Comparison of ENCODE assay signal across 22 mouse cellular contexts in the genomic region with DNA sequence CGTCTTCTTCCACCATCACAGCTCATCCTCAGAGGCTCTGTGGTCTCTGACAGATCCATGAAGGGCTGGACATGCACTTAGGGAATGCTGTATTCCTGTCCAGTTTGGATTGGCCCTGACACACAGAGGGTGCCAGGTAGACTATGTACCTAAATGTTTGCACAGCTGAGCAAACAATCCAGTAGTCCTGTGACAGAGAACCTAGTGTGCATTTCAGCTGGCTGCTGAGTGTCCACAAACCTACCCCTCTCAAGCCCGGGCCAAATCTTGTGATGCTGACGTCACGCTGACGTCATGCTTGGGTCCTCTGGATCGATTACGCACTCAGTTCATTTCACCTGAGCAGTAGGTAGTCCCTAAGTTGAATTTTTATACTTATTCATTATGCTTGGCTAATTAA. TPM values are rescaled to one million over a fixed set of nuclear protein-coding genes. Genes with fewer than 3 reads are reported as not detected.
A peak's percentile ranks its signal among the peaks of the same experiment; 100 is the strongest.
DNase-seq lines count a peak whose midpoint lies in the region; ATAC-seq and TF ChIP-seq lines count a peak whose summit lies in the region.
"Had no signal": no experiment of that assay in that cellular context is flagged by ENCODE, and none has a peak within 500 bp of the region (broad histone marks: within the 10 kb centered on the region; RNA-seq: fewer than 3 reads in every experiment).

No protein-coding gene starts in this region.

- no peak for TF ChIP-seq POLR2A in heart, adult 2 months (IDR thresholded peaks at IDR 0.05; ENCODE audit: insufficient read depth, low read depth, low read length)
- TF ChIP-seq POLR2A in liver, adult 2 months (IDR thresholded peaks at IDR 0.05; ENCODE audit: extremely low read depth, insufficient read depth, low read length), result no peak

- H3K27ac ChIP-seq in heart, adult 2 months, result no peak overlapping the region
- peak overlapping the region; percentile 50 for H3K27ac ChIP-seq in liver, adult 2 months (replicated peaks; ENCODE audit: insufficient read depth, low read depth, low read length)
- peak overlapping the region; percentile 53 for H3K27ac ChIP-seq in liver, postnatal 0 days (ENCODE audit: low read depth)
- H3K27ac ChIP-seq in stomach, embryonic 16.5 days (ENCODE audit: low read length), result no peak overlapping the region
- H3K27ac ChIP-seq in forebrain, embryonic 10.5 days, result no peak overlapping the region
- no peak overlapping the region for H3K27ac ChIP-seq in forebrain, embryonic 12.5 days
- H3K27ac ChIP-seq: hindbrain, embryonic 15.5 days; layer of hippocampus, adult 2 months; limb, embryonic 15.5 days had no signal

- H3K4me3 ChIP-seq in heart, adult 2 months, result no peak overlapping the region
- no peak overlapping the region for H3K4me3 ChIP-seq in liver, adult 2 months (ENCODE audit: insufficient read depth, low read depth, low read length)
- no peak overlapping the region for H3K4me3 ChIP-seq in liver, postnatal 0 days (ENCODE audit: low read depth, low read length)
- no peak overlapping the region for H3K4me3 ChIP-seq in stomach, embryonic 16.5 days (replicated peaks; ENCODE audit: low read length)
- no peak overlapping the region for H3K4me3 ChIP-seq in forebrain, embryonic 10.5 days
- no peak overlapping the region for H3K4me3 ChIP-seq in forebrain, embryonic 12.5 days (replicated peaks)
- H3K4me3 ChIP-seq: heart, embryonic 12.5 days; hindbrain, embryonic 15.5 days; layer of hippocampus, adult 2 months; limb, embryonic 15.5 days had no signal

- no peaks in the 10 kb centered on the region for H3K36me3 ChIP-seq in heart, adult 2 months (ENCODE audit: control insufficient read depth, insufficient read depth, low read length)
- H3K36me3 ChIP-seq in liver, adult 2 months (ENCODE audit: control insufficient read depth, insufficient read depth, low read length), result no peaks in the 10 kb centered on the region
- no peaks in the 10 kb centered on the region for H3K36me3 ChIP-seq in liver, postnatal 0 days (replicated peaks; ENCODE audit: insufficient read depth, low read length)
- no peaks in the 10 kb centered on the region for H3K36me3 ChIP-seq in stomach, embryonic 16.5 days (ENCODE audit: control insufficient read depth, insufficient read depth, low read length)
- no peaks in the 10 kb centered on the region for H3K36me3 ChIP-seq in forebrain, embryonic 10.5 days (replicated peaks)
- no peaks in the 10 kb centered on the region for H3K36me3 ChIP-seq in forebrain, embryonic 12.5 days (replicated peaks)
- H3K36me3 ChIP-seq: heart, embryonic 12.5 days; hindbrain, embryonic 15.5 days; limb, embryonic 15.5 days had no signal

- no peak overlapping the region for H3K4me2 ChIP-seq in liver, postnatal 0 days (ENCODE audit: low read depth, low read length)
- no peak overlapping the region for H3K4me2 ChIP-seq in stomach, embryonic 16.5 days (ENCODE audit: low read depth, low read length)
- H3K4me2 ChIP-seq in forebrain, embryonic 12.5 days, result no peak overlapping the region
- H3K4me2 ChIP-seq: heart, embryonic 12.5 days; hindbrain, embryonic 15.5 days; limb, embryonic 15.5 days had no signal

- TF ChIP-seq EP300 in heart, adult 2 months (IDR thresholded peaks at IDR 0.05; ENCODE audit: insufficient read depth, low read depth, low read length), result no peak
- TF ChIP-seq EP300 in liver, postnatal 0 days (IDR thresholded peaks at IDR 0.05; ENCODE audit: low read depth), result peak; percentile 57; the same call in 1 of the 2 replicates

- ATAC-seq in liver, postnatal 0 days, result peak; percentile 100
- peak; percentile 62; the same call in 1 of the 2 replicates for ATAC-seq in stomach, embryonic 16.5 days (ENCODE audit: insufficient read depth, low FRiP score)
- no peak for ATAC-seq in forebrain, embryonic 12.5 days (ENCODE audit: low FRiP score)

- DNase-seq in heart, adult 11 months, result peak; percentile 35
- DNase-seq in heart, adult 2 months, result no peak
- DNase-seq in liver, adult 2 months (ENCODE audit: extremely low read depth, low read depth, low spot score), result peak; percentile 99
- DNase-seq in liver, postnatal 0 days, result peak; percentile 78
- no peak for DNase-seq in forebrain, embryonic 10.5 days (ENCODE audit: extremely low spot score, low spot score)
- DNase-seq in right cerebral cortex, postnatal 25 days, result no peak
- DNase-seq: adrenal gland, postnatal 36 days; cerebellum, adult 11-12 months; cerebellum, postnatal 14 days; embryo, embryonic 11 days; heart, postnatal 36 days; kidney, adult 18-20 months; kidney, postnatal 14 days; layer of hippocampus, postnatal 36 days; right cerebral cortex, postnatal 4 days; thymus, postnatal 36 days had no signal

- intact Hi-C loops in heart, adult 2 months (cut with DNase I), result no loop called here

- H3K9ac ChIP-seq in heart, adult 2 months (ENCODE audit: low read depth, low read length), result no peak overlapping the region
- no peak overlapping the region for H3K9ac ChIP-seq in liver, adult 2 months (ENCODE audit: low read depth, low read length)
- no peak overlapping the region for H3K9ac ChIP-seq in liver, postnatal 0 days (replicated peaks)
- H3K9ac ChIP-seq in stomach, embryonic 16.5 days (ENCODE audit: low read length), result no peak overlapping the region
- no peak overlapping the region for H3K9ac ChIP-seq in forebrain, embryonic 12.5 days
- H3K9ac ChIP-seq: heart, embryonic 12.5 days; hindbrain, embryonic 15.5 days; limb, embryonic 15.5 days had no signal

- WGBS in heart, adult 2 months, result 96% methylated on average over 7 of the region's 7 CpGs
- 28% methylated on average over 7 of the region's 7 CpGs for WGBS in liver, adult 2 months
- 75% methylated on average over 7 of the region's 7 CpGs for WGBS in liver, postnatal 0 days (ENCODE audit: insufficient replicate concordance)
- WGBS in stomach, embryonic 16.5 days, result 68% methylated on average over 7 of the region's 7 CpGs
- 93% methylated on average over 7 of the region's 7 CpGs for WGBS in forebrain, embryonic 10.5 days
- 90% methylated on average over 7 of the region's 7 CpGs for WGBS in forebrain, embryonic 12.5 days

- no peaks in the 10 kb centered on the region for H3K27me3 ChIP-seq in heart, adult 2 months (ENCODE audit: control insufficient read depth, insufficient read depth, low read length)
- H3K27me3 ChIP-seq in liver, adult 2 months (ENCODE audit: control insufficient read depth, insufficient read depth, low read length), result no peaks in the 10 kb centered on the region
- H3K27me3 ChIP-seq in liver, postnatal 0 days (ENCODE audit: insufficient read depth, low read length), result no peaks in the 10 kb centered on the region
- H3K27me3 ChIP-seq in stomach, embryonic 16.5 days (ENCODE audit: control insufficient read depth, insufficient read depth, low read length), result no peaks in the 10 kb centered on the region
- H3K27me3 ChIP-seq in forebrain, embryonic 10.5 days (ENCODE audit: poor library complexity, severe bottlenecking), result no peaks in the 10 kb centered on the region
- H3K27me3 ChIP-seq in forebrain, embryonic 12.5 days, result no peaks in the 10 kb centered on the region
- H3K27me3 ChIP-seq: heart, embryonic 12.5 days; hindbrain, embryonic 15.5 days; limb, embryonic 15.5 days had no signal

- H3K4me1 ChIP-seq in heart, adult 2 months (ENCODE audit: control insufficient read depth, insufficient read depth, low read length), result no peaks in the 10 kb centered on the region
- H3K4me1 ChIP-seq in liver, adult 2 months (ENCODE audit: control insufficient read depth, insufficient read depth, low read length), result no peaks in the 10 kb centered on the region
- H3K4me1 ChIP-seq in liver, postnatal 0 days (ENCODE audit: insufficient read depth), result no peaks in the 10 kb centered on the region
- H3K4me1 ChIP-seq in stomach, embryonic 16.5 days (ENCODE audit: control insufficient read depth, insufficient read depth, low read length), result 0 out of 2 replicates have a peak, but pooled peaks cover 4% of the 10 kb centered on the region
- H3K4me1 ChIP-seq in forebrain, embryonic 10.5 days, result no peaks in the 10 kb centered on the region
- no peaks in the 10 kb centered on the region for H3K4me1 ChIP-seq in forebrain, embryonic 12.5 days
- H3K4me1 ChIP-seq: heart, embryonic 12.5 days; hindbrain, embryonic 15.5 days; limb, embryonic 15.5 days had no signal

- H3K79me2 ChIP-seq in heart, adult 2 months (replicated peaks; ENCODE audit: control insufficient read depth, insufficient read depth, low read length), result no peaks in the 10 kb centered on the region
- no peaks in the 10 kb centered on the region for H3K79me2 ChIP-seq in liver, adult 2 months (ENCODE audit: control insufficient read depth, insufficient read depth, low read length)

- TF ChIP-seq CTCF in heart, adult 2 months (IDR thresholded peaks at IDR 0.05), result no peak
- TF ChIP-seq CTCF in liver, adult 2 months (IDR thresholded peaks at IDR 0.05; ENCODE audit: low read depth, low read length), result no peak
- TF ChIP-seq CTCF in liver, postnatal 0 days (IDR thresholded peaks at IDR 0.05; ENCODE audit: low read depth), result no peak

- no peaks in the 10 kb centered on the region for H3K9me3 ChIP-seq in liver, postnatal 0 days (ENCODE audit: low read length)
- H3K9me3 ChIP-seq in stomach, embryonic 16.5 days (replicated peaks; ENCODE audit: control insufficient read depth, low read length), result no peaks in the 10 kb centered on the region
- H3K9me3 ChIP-seq in forebrain, embryonic 10.5 days, result no peaks in the 10 kb centered on the region
- no peaks in the 10 kb centered on the region for H3K9me3 ChIP-seq in forebrain, embryonic 12.5 days
- H3K9me3 ChIP-seq: heart, embryonic 12.5 days; hindbrain, embryonic 15.5 days; limb, embryonic 15.5 days had no signal

RNA-seq across cellular contexts. Expression of a gene that starts 14.7 kb away (rescaled TPM):
- 1 to 10 TPM in 1 of 2 experiments, under 1 TPM in 1; 0.13 to 1.0 TPM for total RNA-seq in heart, adult 2 months (2021)
- 0.35 and 0.43 TPM in 2 replicates for polyA plus RNA-seq in heart, adult 2 months (2012; rRNA removed)
- total RNA-seq in liver, adult 2 months (2014; rRNA removed), result 0.37 and 1.0 TPM in 2 replicates
- 0.40 and 0.46 TPM in 2 replicates for polyA plus RNA-seq in liver, adult 2 months (2012; rRNA removed)
- polyA plus RNA-seq in liver, postnatal 0 days (2015; fragmentation: Nextera tagmentation; extraction: Ambion mirVana), result 1.1 and 1.8 TPM in 2 replicates
- 0.37 and 0.94 TPM in 2 replicates for polyA plus RNA-seq in stomach, embryonic 16.5 days (2015; fragmentation: Nextera tagmentation; extraction: Ambion mirVana)
- polyA plus RNA-seq in forebrain, embryonic 10.5 days (2016; fragmentation: Nextera tagmentation; extraction: Ambion mirVana), result 0.16 TPM in 1 of 2 replicates, not detected in the other
- polyA plus RNA-seq in forebrain, embryonic 12.5 days (2016; fragmentation: Nextera tagmentation; extraction: Ambion mirVana), result 0.82 and 1.8 TPM in 2 replicates
- polyA plus RNA-seq: heart, embryonic 12.5 days had no signal

Comparison
In these comparisons a context has a peak if more than half of its experiments do, and no peak if none do; other contexts are left out.
1. DNase-seq: peak in heart, adult 11 months (single experiment), liver, adult 2 months (single experiment) and liver, postnatal 0 days (single experiment); none in heart, adult 2 months (0 of 2), forebrain, embryonic 10.5 days (single experiment) and right cerebral cortex, postnatal 25 days (single experiment).
2. H3K27ac ChIP-seq: peak in liver, adult 2 months (single experiment) and liver, postnatal 0 days (single experiment); none in heart, adult 2 months (single experiment), stomach, embryonic 16.5 days (single experiment), forebrain, embryonic 10.5 days (single experiment) and forebrain, embryonic 12.5 days (single experiment).